Mouse (Mus musculus): ENCODE measurements at regions not wholly inside any gene's neighbourhood (a gene's known extent, or its start where the extent isn't known, plus 50 kb on each side); places are given as distances from the start of the nearest gene placed in this dataset.

DNA sequence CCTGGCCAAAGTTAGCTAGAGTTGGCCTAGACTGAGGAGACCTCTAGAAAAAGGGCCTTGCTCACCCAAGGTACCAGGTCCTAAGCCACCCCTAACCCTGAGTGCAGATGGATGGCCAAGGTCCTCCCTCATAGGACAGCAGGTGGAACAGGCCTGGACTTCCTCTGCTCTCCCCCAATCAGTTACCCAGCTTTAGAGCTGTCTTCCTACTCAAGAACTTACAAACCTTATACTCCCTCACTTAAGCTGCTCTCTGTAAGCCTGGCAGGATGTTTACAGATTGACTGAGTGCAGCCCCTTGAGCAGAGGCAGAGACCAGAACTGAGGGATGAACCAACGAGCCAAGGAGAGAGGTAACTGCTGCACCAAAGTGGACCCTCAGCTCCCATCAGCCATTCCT is 94.5 kb downstream of the Rplp1 start:
- no peak for DNase-seq (ENCODE audit: low spot score in 2 of 2)

DNA sequence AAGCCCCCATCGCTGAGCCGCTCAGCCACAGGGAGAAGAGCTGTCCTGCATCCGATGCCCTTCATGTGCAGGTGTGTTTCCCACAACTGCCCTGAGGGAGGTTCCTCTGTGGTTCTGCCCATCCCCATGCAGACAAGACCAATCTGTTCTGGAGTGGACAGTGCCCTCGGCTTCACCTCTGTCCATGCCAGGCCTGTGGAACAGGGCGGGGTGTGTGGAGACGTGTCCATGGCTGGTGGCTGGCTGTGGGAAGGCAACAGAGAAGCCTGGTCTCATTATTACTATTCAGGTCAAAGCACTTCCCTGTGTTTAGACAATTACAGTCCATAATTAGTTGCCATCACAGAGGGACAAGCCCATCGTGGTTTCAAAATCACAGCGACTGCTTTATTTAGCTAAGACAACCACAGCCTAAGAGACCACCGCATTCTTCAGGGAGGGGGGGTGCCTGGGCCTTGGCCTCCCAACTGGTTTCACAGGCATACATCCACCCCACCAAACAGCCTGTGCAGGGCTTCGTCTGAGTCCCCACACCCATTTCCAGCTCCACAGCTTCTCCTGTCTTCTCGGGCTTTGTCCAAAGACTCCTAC is 97.7 kb downstream of the Rplp1 start:
- no peak for DNase-seq (ENCODE audit: low spot score in 2 of 2)

DNA sequence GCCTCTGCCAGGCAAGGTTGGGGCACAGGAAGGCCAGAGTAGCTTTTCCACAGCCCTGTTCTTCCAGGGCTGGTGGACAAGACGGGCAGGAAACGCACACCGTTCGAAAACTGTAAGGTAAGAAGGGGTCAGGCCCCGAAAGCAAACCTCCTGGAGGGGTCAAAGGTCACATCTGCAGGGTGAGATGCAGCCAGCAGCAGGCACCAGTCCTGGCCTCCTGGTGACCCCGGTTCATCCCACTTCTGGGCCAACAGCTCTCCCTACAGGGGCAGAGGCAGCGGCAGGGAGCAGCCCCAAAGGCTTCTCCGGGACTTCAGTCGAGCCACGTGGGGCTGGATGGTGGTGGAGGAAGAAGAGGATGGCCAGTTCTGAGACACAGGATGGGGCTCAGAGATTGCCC is 98.3 kb downstream of the Rplp1 start:
- DNase-seq (ENCODE audit: low spot score in 2 of 2), result no peak

DNA sequence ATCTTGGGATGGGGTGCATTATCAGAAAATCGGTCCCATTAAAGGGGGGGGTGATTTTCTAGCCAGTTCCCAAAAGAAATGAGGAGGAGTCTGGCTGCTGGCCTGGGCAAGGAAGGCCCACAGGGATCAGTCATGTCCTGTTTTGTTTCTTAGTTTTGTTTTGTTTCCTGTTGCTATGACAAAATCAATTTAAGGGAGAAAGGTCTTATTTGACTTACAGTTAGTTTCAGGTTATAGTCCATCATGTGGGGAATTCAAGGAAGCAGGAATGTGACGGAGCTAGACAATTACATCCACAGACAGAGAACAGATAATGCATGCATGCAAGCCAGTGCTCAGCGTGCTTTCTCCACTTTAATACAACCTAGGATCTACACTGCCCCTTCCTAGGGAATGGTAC is 101.1 kb downstream of the Rplp1 start:
- DNase-seq (ENCODE audit: low spot score in 2 of 2), result no peak

DNA sequence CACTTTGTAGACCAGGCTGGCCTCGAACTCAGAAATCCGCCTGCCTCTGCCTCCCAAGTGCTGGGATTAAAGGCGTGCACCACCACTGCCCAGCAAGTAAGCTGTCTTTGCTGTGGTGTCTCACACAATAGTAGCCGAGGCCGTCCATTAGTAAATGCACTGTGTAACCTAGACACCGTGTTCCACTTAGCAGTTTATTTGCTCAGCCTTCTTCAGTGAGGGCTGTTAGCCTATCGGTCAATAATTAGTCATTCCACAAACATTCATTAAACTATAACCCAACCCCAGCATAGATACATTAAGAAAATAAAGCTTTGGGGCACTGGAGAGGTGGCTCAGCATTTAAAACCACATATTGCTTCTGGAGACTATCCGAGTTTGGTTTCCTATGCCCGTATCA is 102.0 kb downstream of the Rplp1 start:
- no peak for DNase-seq (ENCODE audit: low spot score in 2 of 2)

DNA sequence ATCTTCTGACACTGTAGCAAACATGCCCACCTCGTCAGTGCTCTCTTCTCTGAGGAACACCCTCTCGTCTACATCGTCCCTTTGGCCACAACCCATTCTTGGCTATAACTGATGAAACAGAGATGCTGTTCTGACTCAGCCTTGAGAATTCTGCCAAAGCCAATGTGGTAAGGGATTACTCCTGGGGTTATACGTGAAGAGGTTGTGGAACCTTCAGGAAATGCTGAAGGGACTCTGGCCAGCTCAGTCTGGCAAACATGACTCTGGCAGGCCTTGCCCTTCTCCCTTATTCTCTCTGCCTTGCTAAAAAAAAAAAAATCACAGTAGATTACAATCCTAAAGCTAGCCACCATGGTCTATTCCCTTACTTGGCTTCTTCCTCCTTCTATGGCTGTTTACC is 103.9 kb downstream of the Rplp1 start:
- DNase-seq (ENCODE audit: low spot score in 2 of 2), result no peak

DNA sequence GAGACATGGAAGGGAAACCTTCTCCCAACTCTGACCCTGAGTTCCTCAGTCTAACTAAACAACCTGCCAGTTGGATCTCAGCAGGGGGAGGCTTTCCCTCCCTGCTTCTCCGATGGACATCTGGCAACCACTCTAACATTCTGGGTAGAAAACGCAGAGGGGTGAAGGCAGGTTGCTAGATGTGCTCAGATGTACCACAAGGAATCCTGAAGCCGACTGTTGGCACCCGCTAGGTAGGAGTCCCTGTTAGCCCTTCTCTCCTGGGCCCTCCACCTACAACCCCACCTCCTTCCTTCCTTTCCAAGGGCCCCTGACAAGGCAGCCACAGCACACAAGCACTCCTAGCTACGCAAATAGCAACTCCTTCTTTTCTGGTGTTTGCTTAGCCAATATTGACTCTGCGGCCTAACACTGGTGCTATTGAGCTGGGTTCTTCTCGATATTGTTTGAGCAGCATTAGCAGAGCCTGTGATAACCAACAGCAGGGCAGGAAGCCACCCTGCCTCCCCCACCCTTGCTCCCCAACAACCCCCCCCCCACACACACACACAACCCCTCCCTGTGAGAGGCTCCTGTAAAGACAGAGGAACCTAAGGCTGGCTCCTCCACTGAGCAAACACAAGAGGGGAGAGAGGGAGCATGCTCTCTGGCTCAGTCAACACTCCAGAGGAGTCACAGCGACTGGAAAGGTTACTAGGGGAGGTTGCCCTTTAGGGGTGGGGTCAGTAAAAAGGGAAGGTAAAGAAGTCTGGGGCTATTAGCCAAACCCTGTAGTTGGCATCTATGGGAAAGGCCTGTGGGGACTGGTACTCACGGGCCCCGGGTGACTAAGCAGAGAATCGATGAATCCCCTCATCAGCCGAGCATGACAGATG is 105.8 kb downstream of the Rplp1 start:
- no peak for DNase-seq (ENCODE audit: low spot score in 2 of 2)

DNA sequence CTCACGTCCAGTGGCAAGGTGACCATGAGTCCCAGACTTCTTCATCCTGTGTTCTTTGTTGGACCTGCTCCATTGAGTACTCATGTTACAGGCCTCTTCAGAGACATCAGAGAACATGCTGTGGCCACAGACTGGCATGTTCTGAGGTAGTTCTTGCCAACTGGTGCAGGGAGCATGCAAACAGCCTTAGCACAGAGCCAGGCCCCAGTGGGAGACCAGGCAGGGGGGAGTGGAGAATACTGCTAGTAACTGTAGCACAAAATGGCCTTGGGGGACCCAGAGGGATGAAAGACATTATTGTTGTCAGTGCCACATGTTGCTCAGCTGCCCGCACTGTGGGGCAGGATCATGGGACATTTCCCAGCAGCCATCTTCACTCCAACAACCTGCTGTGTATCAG is 108.4 kb downstream of the Rplp1 start:
- DNase-seq (ENCODE audit: low spot score in 2 of 2), result no peak

DNA sequence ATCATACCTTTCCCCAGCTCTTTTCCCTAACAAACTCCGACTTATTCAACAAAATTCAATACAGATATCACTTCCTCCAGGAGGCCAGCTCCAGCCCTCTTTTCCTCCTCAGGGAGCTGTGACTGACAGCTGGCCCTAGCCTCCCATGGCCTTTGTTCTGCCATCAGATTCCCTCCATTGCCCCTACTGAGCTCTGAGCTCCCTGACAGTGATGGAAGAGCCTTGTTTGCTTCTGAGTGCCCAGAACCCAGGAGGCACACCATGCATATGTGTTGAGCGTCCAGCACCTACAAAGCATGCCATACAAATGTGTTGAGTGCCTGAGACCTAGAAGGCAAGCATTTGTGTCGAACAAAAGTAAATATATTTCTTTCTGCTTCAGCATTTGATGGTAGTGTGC is 110.8 kb downstream of the Rplp1 start:
- DNase-seq (ENCODE audit: low spot score in 2 of 2), result no peak

DNA sequence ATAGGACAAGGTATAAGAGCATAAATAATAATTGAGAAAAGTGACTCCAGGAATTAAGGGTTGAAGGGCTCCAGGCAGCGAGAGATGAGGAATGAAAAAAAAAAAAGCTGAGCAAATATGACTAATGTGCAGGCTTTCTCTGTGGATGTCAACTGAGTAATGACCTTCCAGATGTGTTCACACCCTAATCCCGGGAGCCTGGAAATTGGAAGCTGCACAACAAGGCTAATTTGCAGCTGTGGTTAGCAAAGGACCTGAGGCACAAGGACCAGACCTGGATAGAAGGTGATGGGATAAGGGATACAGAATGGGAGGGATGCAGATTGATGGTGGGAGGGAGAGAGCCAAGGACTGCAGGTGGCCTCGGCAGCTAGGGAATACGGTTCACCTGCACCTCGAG is 111.6 kb downstream of the Rplp1 start:
- DNase-seq (ENCODE audit: low spot score in 2 of 2), result peak in 1 of 2 experiments; percentile 26

DNA sequence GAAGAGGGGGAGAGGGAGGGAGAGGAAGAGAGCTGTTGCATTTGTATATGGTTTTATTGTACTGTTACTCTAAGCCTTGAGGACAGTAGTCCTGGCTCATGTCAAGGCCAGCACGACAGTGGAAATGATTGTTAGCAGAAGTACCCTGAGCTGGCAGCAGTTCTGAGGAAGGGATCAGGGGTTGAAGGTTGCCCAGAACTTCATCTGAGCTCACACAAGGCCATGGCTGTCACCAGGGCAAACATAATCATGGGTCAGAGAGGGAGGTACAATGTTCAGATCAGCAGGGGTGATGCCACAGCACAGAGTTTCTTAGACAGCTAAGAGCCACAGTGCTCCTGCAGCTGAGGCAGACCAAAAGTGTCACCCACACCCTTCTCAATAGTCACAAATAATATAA is 114.8 kb downstream of the Rplp1 start:
- no peak for DNase-seq (ENCODE audit: low spot score in 2 of 2)

DNA sequence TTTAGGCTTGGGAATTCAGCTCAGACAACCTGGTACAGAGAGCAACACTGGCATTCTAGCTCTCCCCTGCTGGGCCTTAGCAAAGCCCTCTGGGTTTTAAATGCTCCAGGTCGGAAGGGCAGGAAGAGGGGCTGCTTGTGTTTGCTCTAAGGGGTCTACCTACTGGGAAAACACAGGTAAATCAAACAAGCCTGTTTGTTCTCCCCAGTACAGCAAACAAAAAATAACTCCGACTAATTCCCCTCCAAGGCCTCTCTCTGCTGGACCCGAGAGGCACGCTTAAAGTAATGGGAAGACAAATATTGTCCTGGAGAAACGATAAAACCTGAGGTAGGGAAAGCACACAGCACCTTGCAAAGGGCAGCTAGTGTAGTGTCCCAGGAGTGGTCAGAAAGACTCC is 118.4 kb downstream of the Rplp1 start:
- no peak for DNase-seq (ENCODE audit: low spot score in 2 of 2)

DNA sequence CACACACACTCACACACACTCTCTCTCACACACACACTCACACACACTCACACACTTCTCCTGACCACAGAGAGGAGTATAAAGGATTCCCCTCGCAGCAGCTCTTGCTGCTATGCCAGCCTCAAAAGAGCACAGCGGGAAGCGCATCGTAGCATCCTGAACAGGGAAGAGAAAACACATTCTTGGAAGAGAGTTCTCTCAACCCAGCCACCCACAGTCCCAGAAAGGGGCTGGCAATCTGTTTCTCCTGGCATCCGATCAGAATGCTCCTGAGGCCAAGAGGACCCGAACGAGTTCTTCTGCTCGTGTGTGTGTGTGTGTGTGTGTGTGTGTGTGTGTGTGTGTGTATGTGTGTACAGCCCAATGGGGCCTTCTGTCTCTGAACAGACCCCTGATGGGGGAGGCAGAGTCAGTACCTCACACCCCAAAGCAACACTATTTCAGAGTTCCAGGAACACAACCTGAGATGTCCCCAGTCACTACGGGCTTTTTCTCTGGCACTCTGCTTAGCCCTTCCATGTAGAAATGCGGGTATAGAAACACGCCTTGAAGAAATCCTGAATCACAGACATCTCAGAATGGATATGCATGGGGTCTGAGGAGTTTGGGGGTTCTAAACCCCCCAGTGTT is 122.8 kb downstream of the Rplp1 start:
- DNase-seq (ENCODE audit: low spot score in 2 of 2), result no peak

DNA sequence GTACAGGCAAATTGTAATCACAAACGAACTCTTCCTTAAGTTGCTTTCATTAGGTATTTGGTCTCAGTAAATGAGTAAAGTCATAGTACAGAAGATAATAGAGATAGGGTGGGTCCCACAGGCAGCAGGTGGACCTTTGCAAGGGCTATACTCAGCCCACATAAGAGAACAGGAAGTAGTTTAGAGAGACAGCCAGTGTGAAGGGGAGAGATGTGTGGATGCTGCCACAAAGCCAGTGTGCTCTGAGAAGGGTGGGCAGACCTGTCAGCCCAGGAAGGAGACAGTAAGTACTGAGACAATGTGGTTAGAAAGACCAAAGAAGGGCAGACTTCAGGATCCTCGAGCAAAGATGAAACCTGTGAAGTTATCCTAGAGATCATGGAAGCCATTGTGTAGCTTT is 123.5 kb downstream of the Rplp1 start:
- no peak for DNase-seq (ENCODE audit: low spot score in 2 of 2)

DNA sequence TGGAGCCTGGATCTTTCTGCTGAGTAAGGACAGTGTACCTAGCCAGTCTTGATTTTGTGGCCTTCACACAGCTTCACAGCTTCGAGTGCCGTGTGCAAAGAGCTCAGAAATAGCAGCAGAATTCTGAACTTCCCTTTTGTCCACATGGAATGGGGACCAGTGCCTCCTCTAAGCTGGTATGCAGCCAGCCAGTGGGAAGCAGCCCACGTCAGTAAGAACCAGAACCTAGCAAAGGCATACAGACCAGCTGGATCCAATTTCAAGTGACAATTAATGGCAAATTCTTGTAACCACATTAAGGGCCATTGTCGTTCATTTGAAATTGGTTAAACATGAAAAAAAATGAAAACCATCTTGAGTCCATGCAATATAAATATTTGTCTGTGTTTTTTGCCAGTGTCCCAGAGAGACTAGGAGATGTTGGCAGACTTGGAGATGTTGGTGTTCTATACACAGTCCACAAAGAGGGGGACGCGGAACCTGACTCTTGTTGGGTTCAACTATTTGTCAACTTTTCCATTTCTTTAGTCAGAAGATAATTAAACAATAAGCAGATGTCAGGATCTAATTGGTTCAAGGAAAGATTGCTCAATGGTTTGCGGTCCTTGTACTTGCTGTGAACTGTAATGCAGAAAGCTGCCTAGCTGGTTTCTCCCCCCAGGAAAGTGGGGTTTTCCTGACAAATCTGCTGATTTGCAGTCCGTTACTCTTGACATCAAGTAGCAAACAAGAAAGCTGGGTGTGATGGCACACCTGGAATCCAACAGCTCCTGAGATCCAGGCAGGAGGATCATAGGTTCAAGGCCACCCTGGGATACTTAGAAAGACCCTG is 125.1 kb downstream of the Rplp1 start:
- no peak for DNase-seq (ENCODE audit: low spot score in 2 of 2)

DNA sequence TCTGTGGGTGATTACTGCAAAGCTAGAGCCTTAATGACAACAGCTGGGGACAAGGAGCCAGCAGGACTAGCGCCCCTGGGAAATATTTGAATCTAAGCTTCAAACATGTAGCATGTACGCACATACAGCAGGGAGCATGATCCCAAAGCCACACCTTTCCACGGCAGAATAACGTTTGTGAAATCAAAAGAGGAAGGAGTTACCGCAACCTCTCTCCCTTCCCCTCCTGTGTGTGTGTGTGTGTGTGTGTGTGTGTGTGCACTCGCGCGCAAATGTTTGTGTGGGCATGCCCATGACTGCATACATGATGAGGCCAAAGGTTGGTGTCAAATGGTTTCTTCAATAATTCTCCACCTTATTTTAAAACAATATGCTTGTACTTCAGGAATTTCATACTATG is 132.9 kb downstream of the Rplp1 start:
- no peak for DNase-seq (ENCODE audit: low spot score in 2 of 2)

DNA sequence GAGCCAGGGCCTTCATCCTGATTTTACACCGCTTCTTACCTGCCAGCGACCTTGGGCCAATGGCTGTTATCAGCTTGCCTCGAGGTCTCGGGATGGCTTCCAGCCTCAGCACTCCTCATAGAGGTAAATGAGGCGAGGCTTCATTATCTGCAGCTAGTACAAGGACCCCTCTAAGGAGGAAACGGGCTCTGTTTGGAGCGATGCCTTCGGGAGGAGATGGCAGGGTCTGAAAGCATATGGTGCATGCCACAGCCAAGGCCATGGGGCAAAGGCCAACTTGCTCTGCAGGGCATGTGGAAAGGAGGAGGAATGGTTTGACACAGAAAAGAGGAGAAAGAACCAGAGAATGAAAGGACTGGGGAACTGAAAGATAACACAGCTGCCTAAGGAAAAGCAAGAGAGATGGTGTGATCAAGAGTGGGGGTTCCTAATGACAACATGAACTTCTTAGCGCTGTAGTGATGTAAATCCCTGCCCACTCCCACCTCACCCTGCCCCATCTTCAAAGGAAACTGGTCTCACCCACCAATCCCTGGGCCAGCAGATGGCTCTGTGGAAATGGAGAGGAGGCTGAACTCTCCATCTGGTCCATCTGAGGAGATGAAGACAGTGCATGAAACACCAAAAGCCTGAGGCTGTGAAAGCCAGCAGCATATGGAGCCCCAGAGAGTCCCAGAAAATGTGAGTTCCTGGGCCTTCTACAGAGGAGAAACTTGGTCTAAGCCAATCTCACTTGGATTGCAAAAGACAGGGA is 134.0 kb downstream of the Rplp1 start:
- DNase-seq (ENCODE audit: low spot score in 2 of 2), result no peak

DNA sequence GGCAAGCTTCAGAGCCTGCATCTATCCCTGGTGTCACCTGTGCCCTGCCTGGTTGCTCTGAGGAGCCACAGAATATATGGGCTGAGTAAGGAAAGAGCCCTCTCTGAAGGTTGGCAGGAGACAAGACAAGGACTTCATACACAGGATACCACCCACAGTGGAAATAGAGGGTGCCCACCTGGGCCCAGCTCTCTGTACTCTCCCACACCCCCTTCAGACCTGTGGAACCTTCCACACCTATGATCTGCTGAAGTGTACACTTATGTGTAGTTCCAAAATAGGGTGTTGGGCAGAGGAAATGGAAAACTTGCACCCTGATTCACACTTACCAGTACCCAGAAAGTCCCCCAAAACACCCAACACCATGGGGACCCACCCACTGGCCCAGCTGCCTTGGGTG is 135.2 kb downstream of the Rplp1 start:
- DNase-seq (ENCODE audit: low spot score in 2 of 2), result no peak

DNA sequence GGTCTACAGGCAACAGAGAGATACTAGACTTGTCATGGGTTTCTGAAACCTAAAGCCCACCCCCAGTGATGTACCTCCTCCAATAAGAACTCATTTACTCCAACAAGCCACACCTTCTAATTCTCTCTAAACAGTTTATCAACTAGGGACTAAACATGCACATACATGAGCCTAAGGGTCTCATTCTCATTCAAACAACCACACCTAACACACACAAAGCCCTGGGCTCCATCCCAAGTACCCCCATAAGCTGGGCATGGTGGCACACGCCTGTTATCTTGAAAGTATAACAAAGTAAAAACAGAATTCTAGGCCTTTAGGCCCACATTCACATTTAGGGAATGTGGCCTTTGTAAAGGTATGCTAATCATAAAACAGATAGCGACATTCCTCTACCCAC is 137.9 kb downstream of the Rplp1 start:
- no peak for DNase-seq (ENCODE audit: low spot score in 2 of 2)

DNA sequence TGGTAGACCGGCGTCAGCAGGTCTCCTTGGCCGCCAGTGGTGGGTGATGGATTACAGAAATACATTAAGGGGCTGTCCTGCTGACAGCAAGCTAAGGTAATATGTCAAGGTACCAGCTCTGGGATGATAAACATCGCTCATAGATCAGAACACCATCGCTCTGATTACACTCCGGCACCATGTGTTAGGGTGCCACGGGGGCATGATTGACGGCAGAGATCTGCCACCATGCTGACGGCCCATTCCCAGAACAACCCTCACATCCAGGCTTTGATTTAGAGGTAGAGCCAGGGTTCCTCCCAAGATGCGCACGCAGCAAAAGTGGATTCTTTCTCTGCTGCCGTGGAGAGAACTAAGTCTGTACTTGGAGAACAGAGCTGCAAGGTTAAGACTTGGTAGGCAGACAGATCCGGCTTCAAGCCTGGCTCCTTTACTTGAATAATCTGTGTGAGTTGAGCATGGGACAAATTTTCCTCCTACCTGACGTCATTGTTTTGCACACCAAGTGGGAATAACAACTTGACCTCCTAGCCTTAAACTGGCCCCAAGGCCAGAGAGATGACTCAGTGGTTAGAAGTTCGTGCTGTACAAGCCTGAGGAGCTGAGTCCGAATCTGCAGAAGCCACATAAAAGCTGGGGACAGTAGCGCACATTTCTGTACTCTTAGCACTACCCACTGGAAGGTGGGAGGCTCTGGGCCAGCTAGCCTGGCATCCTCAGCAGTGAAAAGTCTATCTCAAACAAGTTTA is 144.0 kb downstream of the Rplp1 start:
- DNase-seq (ENCODE audit: low spot score in 2 of 2), result no peak

DNA sequence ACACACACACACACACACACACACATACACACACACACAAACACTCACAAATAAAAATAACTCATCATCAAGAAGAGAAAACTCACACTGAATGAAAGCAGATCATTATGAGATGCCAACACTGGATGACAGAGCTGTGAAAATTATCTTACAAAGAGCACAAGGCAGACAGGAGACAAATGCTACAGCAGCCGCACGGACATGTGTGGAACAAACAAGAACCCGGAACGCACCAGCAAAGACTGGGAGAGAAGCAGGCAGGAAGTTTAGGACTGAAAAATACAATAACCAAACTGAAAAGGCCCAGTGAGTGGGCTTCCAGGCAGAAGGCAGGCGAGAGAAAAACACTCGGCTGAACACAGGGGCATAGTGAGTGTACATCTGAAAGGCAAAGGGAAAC is 148.2 kb downstream of the Rplp1 start:
- no peak for DNase-seq (ENCODE audit: low spot score in 2 of 2)

Measured in gastrocnemius, adult 8-10 months (tissue).